Mouse (Mus musculus) CH12.LX (cell line): Measurements from ENCODE around the gene Ston1. TPM values are rescaled to one million over a fixed set of nuclear protein-coding genes. Genes with fewer than 3 reads are reported as not detected.

ENCODE experiments used
- DNase-seq: peaks from one replicate; pipeline ENCODE4 v3.0.0-alpha.2; 2013; ENCODE audit errors: extremely low read depth
- H3K27ac ChIP-seq: 2 replicates; pipeline ENCODE4 v1.5.1; 2012; ENCODE audit warnings: low read depth, mild to moderate bottlenecking, control low read depth, moderate library complexity; ENCODE audit not compliant: insufficient read depth
- H3K27me3 ChIP-seq: replicated peaks from 2 replicates; pipeline ENCODE3; 2012; ENCODE audit warnings: inconsistent platforms
- H3K36me3 ChIP-seq, 2 experiments: replicated peaks in 1 of 2; 2 replicates each; pipeline versions ENCODE3 to v1.6.1; 2012; ENCODE audit warnings: inconsistent platforms in 1 of 2, low read length in 1 of 2, mild to moderate bottlenecking in 1 of 2, mixed read lengths in 1 of 2, moderate library complexity in 1 of 2; ENCODE audit not compliant: control insufficient read depth in 1 of 2, insufficient read depth in 1 of 2
- H3K4me1 ChIP-seq, 2 experiments: 2 replicates each; pipeline ENCODE4 v1.6.1; 2012; ENCODE audit warnings: inconsistent platforms in 1 of 2, moderate library complexity in 1 of 2; ENCODE audit not compliant: insufficient read depth in 2 of 2, control insufficient read depth in 1 of 2
- H3K4me2 ChIP-seq: 2 replicates; pipeline ENCODE4 v1.6.1; 2012; ENCODE audit warnings: low read depth, mild to moderate bottlenecking, control low read depth; ENCODE audit not compliant: poor library complexity, insufficient read depth, severe bottlenecking
- H3K4me3 ChIP-seq, 3 experiments: fragments of 150-350 bp in 1 of 3; sonication (generic) in 1 of 3; replicated peaks in 1 of 3; 2 replicates each; pipeline versions ENCODE3 to v1.5.1; 2011 to 2012; ENCODE audit warnings: low read depth in 2 of 3, low read length in 2 of 3, mild to moderate bottlenecking in 2 of 3, moderate library complexity in 2 of 3, control low read depth in 1 of 3, improper control_type of control experiment in 1 of 3, inconsistent platforms in 1 of 3, mixed read lengths in 1 of 3; ENCODE audit not compliant: poor library complexity in 1 of 3
- H3K79me2 ChIP-seq: replicated peaks from 2 replicates; pipeline ENCODE4 v1.6.1; 2012; ENCODE audit warnings: mild to moderate bottlenecking, moderate library complexity; ENCODE audit not compliant: control insufficient read depth, poor library complexity, insufficient read depth, severe bottlenecking; ENCODE audit errors: extremely low read depth
- H3K9ac ChIP-seq: 2 replicates; pipeline ENCODE4 v1.6.1; 2012; ENCODE audit warnings: low read depth, mild to moderate bottlenecking, control low read depth, moderate library complexity; ENCODE audit not compliant: insufficient read depth
- H3K9me3 ChIP-seq: replicated peaks from 2 replicates; pipeline ENCODE3; 2012; ENCODE audit warnings: low read length, inconsistent platforms, mixed read lengths
- CTCF ChIP-seq, 2 experiments: IDR thresholded peaks in 1 of 2; conservative IDR thresholded peaks in 1 of 2; 2 replicates each; pipeline ENCODE4 v1.5.1; 2011 to 2012; ENCODE audit warnings: low read depth in 2 of 2, low read length in 2 of 2, improper control_type of control experiment in 1 of 2, inconsistent platforms in 1 of 2, mild to moderate bottlenecking in 1 of 2, moderate library complexity in 1 of 2
- E2F4 ChIP-seq: IDR thresholded peaks from 2 replicates; pipeline ENCODE4 v1.6.1; 2011; ENCODE audit warnings: low read depth, low read length, improper control_type of control experiment; ENCODE audit not compliant: insufficient replicate concordance
- ELF1 ChIP-seq: IDR thresholded peaks from 2 replicates; pipeline ENCODE4 v1.6.1; 2014; ENCODE audit warnings: low read depth, mild to moderate bottlenecking, inconsistent platforms, low read length, improper control_type of control experiment
- EP300 ChIP-seq: IDR thresholded peaks from 2 replicates; pipeline ENCODE4 v1.6.1; 2011; ENCODE audit warnings: low read length, improper control_type of control experiment
- GABPA ChIP-seq: IDR thresholded peaks from 2 replicates; pipeline ENCODE4 v1.6.1; 2012; ENCODE audit warnings: low read depth, low read length, improper control_type of control experiment, inconsistent platforms; ENCODE audit not compliant: insufficient replicate concordance
- HCFC1 ChIP-seq: IDR thresholded peaks from 2 replicates; pipeline ENCODE4 v1.6.1; 2012; ENCODE audit warnings: low read depth, mild to moderate bottlenecking, inconsistent platforms, low read length, improper control_type of control experiment
- JUND ChIP-seq: conservative IDR thresholded peaks from 2 replicates; pipeline ENCODE4 v1.6.1; 2011; ENCODE audit warnings: low read depth, low read length, improper control_type of control experiment
- KAT2A ChIP-seq: IDR thresholded peaks from 2 replicates; pipeline ENCODE4 v1.6.1; 2012; ENCODE audit warnings: low read length, improper control_type of control experiment, inconsistent platforms; ENCODE audit not compliant: insufficient replicate concordance
- MAFK ChIP-seq: IDR thresholded peaks from 2 replicates; pipeline ENCODE4 v1.6.1; 2011; ENCODE audit warnings: low read length, improper control_type of control experiment; ENCODE audit not compliant: insufficient replicate concordance
- MAZ ChIP-seq: IDR thresholded peaks from 2 replicates; pipeline ENCODE4 v1.6.1; 2012; ENCODE audit warnings: low read depth, mild to moderate bottlenecking, inconsistent platforms, low read length, improper control_type of control experiment, moderate library complexity
- MEF2A ChIP-seq: IDR thresholded peaks from 2 replicates; pipeline ENCODE4 v1.6.1; 2014; ENCODE audit warnings: low read depth, mild to moderate bottlenecking, inconsistent platforms, low read length, improper control_type of control experiment, borderline replicate concordance
- PAX5 ChIP-seq: IDR thresholded peaks from 2 replicates; pipeline ENCODE4 v1.6.1; 2012; ENCODE audit warnings: low read length, inconsistent platforms, mixed read lengths
- POLR2AphosphoS2 ChIP-seq: IDR thresholded peaks from 2 replicates; pipeline ENCODE4 v1.6.1; 2011; ENCODE audit warnings: low read depth, low read length, improper control_type of control experiment
- RCOR1 ChIP-seq: conservative IDR thresholded peaks from 2 replicates; pipeline ENCODE4 v1.6.1; 2012; ENCODE audit warnings: low read depth, mild to moderate bottlenecking, inconsistent platforms, low read length, improper control_type of control experiment
- SIN3A ChIP-seq: IDR thresholded peaks from 2 replicates; pipeline ENCODE4 v1.6.1; 2012; ENCODE audit warnings: low read length, improper control_type of control experiment, inconsistent platforms
- TCF12 ChIP-seq: IDR thresholded peaks from 2 replicates; pipeline ENCODE4 v1.6.1; 2014; ENCODE audit warnings: low read depth, mild to moderate bottlenecking, inconsistent platforms, low read length, improper control_type of control experiment
- USF1 ChIP-seq: IDR thresholded peaks from 2 replicates; pipeline ENCODE4 v1.6.1; 2014; ENCODE audit warnings: low read depth, mild to moderate bottlenecking, inconsistent platforms, low read length, improper control_type of control experiment
- USF2 ChIP-seq: conservative IDR thresholded peaks from 2 replicates; pipeline ENCODE4 v1.6.1; 2011; ENCODE audit warnings: low read depth, low read length, improper control_type of control experiment
- ZC3H11A ChIP-seq: IDR thresholded peaks from 2 replicates; pipeline ENCODE4 v1.6.1; 2012; ENCODE audit warnings: low read depth, mild to moderate bottlenecking, inconsistent platforms, low read length, improper control_type of control experiment
- ZKSCAN1 ChIP-seq: IDR thresholded peaks from 2 replicates; pipeline ENCODE4 v1.6.1; 2012; ENCODE audit warnings: low read depth, inconsistent platforms, low read length, improper control_type of control experiment, borderline replicate concordance
- ZNF384 ChIP-seq: IDR thresholded peaks from 2 replicates; pipeline ENCODE4 v1.6.1; 2012; ENCODE audit warnings: low read depth, low read length, improper control_type of control experiment, inconsistent platforms
- dilution Hi-C: fragments of 300-500 bp; cut with MboI; formaldehyde crosslinking; loops from 2 replicates; pipeline ENCODE4 v1.14.3; 2020; ENCODE audit warnings: low sequenced_read_pairs; ENCODE audit not compliant: extremely low pct_unique_long_range_greater_than_20kb, extremely low pct_ligation_motif_present
- in situ Hi-C: fragments of 300-500 bp; cut with MboI; formaldehyde crosslinking; loops from 3 replicates; pipeline ENCODE4 v1.14.3; 2019; ENCODE audit warnings: low sequenced_read_pairs, low pct_ligation_motif_present, low pct_unique_long_range_greater_than_20kb, mixed read lengths
- polyA plus RNA-seq: library from polyadenylated mRNA; unstranded; fragments of >175 nt; gene quantifications from 2 replicates; pipeline ENCODE4 v1.2.1, GENCODE M21; 2012; ENCODE audit warnings: low read depth; ENCODE audit not compliant: insufficient read length
- total RNA-seq, 2 experiments: library from RNA; depleted of rRNA; stranded (reverse); fragments of 300-350 nt in 1 of 2; fragments of >200 nt in 1 of 2; gene quantifications; 2 replicates each; pipeline ENCODE4 v1.2.3; 2012 to 2014

The Ston1 gene
- total and polyA plus RNA-seq, 3 experiments = 0.98 to 6.0 (median 1.1) TPM

DNA sequence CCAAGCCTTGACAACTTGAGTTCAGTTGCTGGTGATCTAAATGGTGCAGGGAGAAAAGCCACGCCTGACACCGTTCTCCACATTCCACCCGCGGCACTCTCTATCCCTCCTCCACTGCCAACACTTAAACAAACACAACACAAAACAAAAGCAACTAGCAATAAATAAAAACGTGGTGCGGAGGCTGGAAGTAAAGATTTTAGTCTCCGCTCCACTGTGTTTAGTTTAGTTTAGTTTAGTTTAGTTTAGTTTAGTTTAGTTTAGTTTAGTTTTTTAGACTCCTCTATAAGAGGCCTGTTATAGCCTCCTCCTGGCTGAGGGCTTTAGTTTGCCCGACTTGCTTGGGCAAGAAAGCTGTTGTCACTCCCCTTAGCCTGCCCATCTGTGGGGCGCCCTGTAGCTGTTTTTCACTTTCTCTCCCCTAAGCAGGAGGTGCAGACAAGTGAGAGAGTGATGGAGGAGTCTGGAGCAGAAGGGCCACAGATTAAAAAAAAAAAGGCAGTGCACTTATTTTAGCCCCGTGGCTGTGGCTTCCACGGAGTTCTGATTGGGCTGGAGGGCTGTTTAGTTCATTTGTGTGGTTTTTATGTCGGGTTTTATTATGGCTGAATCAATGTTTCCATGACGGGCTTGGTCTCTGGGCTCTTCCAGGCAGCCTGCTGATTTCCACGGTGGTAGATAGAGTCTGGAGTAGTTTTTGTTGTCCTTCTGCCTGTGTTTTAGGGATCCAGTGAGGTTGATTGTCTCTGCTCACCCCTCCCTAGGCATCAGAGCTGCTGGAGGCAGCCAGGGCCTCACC is 1.3 kb downstream of the Ston1 start:
- DNase-seq = no peak
- H3K36me3 ChIP-seq = peaks cover 0 to 6% of the 10 kb centered on the region in 2 experiments
- no peak overlapping the region for H3K9ac ChIP-seq
- peak overlapping the region in 1 of 3 experiments; percentile 23 for H3K4me3 ChIP-seq
- TF ChIP-seq CTCF (conservative IDR thresholded peaks at IDR 0.05 in 1 of 2, IDR thresholded peaks at IDR 0.05 in 1 of 2; ENCODE audit: low read depth in 2 of 2, low read length in 2 of 2) = 0 out of 4 replicates have a peak, but pooled peaks of 1 of the 2 experiments have one; percentile 2
- no peak for TF ChIP-seq ELF1
- H3K79me2 ChIP-seq = no peaks in the 10 kb centered on the region
- dilution Hi-C loops (no loop called here), in situ Hi-C loops (no loop called here)
- H3K4me1 ChIP-seq = peaks cover 18 to 39% of the 10 kb centered on the region in 2 experiments
- H3K27ac ChIP-seq = no peak overlapping the region
- H3K9me3 ChIP-seq = no peaks in the 10 kb centered on the region
- no peak overlapping the region for H3K4me2 ChIP-seq
- no peaks in the 10 kb centered on the region for H3K27me3 ChIP-seq

DNA sequence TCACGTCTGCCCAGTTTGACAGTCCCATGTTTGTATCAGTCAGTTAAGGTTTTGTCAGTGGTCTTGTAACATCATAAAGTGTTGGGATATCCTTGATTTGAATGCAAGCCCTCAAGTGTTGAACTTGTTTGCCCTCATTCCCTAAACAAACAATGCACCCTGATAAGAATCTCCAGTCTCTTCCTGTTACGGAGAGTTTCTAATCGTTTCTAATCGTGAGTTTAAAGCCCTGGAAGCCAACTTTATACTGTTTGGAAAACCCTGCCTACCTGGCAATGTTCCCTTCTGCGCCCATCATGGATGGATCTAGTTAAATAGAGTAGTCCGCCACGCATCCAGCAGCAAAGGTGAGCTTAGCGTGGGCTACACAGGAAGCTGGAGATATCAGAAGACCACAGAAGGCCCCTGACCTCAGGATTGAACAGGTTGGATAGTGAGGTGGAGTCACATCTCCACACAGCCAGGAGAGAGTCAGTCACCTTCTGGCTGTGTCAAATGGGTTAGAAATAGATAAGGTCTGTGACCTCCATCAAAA is 3.1 kb downstream of the Ston1 start:
- DNase-seq = no peak
- Histone ChIP-seq H3K36me3 (peaks cover 0 to 7% of the 10 kb centered on the region in 2 experiments), H3K4me3 (no peak overlapping the region), H3K79me2 (no peaks in the 10 kb centered on the region)
- TF ChIP-seq JUND (no peak), RCOR1 (no peak), USF1 (no peak), TCF12 (no peak), MAFK (no peak), MAZ (no peak), USF2 (no peak), ZKSCAN1 (no peak)
- TF ChIP-seq, all 38 proteins: peak for 0
- Histone ChIP-seq H3K27ac (no peak overlapping the region), H3K27me3 (no peaks in the 10 kb centered on the region), H3K4me2 (no peak overlapping the region), H3K4me1 (peaks cover 13 to 32% of the 10 kb centered on the region in 2 experiments), H3K9ac (no peak overlapping the region), H3K9me3 (no peaks in the 10 kb centered on the region)
- dilution Hi-C loops = no loop called here
- in situ Hi-C loops = no loop called here

DNA sequence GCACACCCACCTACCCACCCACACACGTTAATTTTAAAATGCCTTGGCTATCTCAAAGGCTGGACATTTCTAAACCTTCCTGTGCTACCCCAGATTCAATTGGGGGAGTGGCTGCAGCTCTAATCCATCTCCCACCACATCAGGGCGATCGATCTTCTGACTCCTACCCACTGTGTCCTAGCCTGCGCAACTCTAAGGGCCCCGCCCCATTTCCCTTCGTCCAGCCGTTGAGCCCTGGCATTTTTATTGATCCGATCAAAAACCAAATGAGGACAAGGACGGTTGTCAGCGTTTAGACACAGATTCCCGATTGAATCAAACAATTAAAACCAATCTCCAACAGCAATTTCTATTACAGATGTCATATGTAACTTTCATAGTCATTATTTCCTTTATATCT is 6.5 kb downstream of the Ston1 start:
- no peaks in the 10 kb centered on the region for H3K27me3 ChIP-seq
- H3K9ac ChIP-seq = no peak overlapping the region
- H3K36me3 ChIP-seq = peaks cover 0 to 9% of the 10 kb centered on the region in 2 experiments
- no peak overlapping the region for H3K27ac ChIP-seq
- no peak for DNase-seq
- no peak overlapping the region for H3K4me3 ChIP-seq
- peaks cover 3 to 14% of the 10 kb centered on the region in 2 experiments; a peak in 3 of 4 replicates for H3K4me1 ChIP-seq
- dilution Hi-C loops = no loop called here
- in situ Hi-C loops = no loop called here
- TF ChIP-seq HCFC1 = no peak
- no peak for TF ChIP-seq PAX5
- no peak for TF ChIP-seq EP300
- no peak for TF ChIP-seq ZC3H11A
- TF ChIP-seq KAT2A = no peak
- no peak for TF ChIP-seq GABPA
- TF ChIP-seq MAZ = no peak
- no peak for TF ChIP-seq SIN3A
- TF ChIP-seq MEF2A = no peak
- no peak for TF ChIP-seq E2F4
- TF ChIP-seq POLR2AphosphoS2 = no peak
- no peak for TF ChIP-seq ELF1
- no peak for TF ChIP-seq ZNF384
- H3K9me3 ChIP-seq = no peaks in the 10 kb centered on the region
- no peaks in the 10 kb centered on the region for H3K79me2 ChIP-seq
- H3K4me2 ChIP-seq = no peak overlapping the region
